Mouse (Mus musculus): ENCODE data around the gene Tnfsf11. TPM values are rescaled to one million over a fixed set of nuclear protein-coding genes. Genes with fewer than 3 reads are reported as not detected.

The Tnfsf11 gene
- polyA plus RNA-seq, 1 experiment = not detected

- peaks cover 12% of the 10 kb centered on the region for H3K9me3 ChIP-seq (ENCODE audit: control insufficient read depth, low read length)
- no peaks in the 10 kb centered on the region for H3K36me3 ChIP-seq (ENCODE audit: control insufficient read depth)
- no peaks in the 10 kb centered on the region for H3K4me1 ChIP-seq (ENCODE audit: control insufficient read depth)
- TF ChIP-seq GATA1 (IDR thresholded peaks at IDR 0.05; ENCODE audit: low read length) (no peak), TAL1 (IDR thresholded peaks at IDR 0.05; ENCODE audit: low read length) (no peak)
- H3K4me3 ChIP-seq (replicated peaks) = no peak overlapping the region
- no peaks in the 10 kb centered on the region for H3K27me3 ChIP-seq (ENCODE audit: control insufficient read depth)
Measured at GRCm38 (mm10) chr14:78236144-78236543, 71.7 kb downstream of the Tnfsf11 start.

- no peak overlapping the region for H3K4me3 ChIP-seq (replicated peaks)
- no peaks in the 10 kb centered on the region for H3K36me3 ChIP-seq (ENCODE audit: control insufficient read depth)
- H3K27me3 ChIP-seq (ENCODE audit: control insufficient read depth) = no peaks in the 10 kb centered on the region
- no peak for TF ChIP-seq TAL1 (IDR thresholded peaks at IDR 0.05; ENCODE audit: low read length)
- TF ChIP-seq GATA1 (IDR thresholded peaks at IDR 0.05; ENCODE audit: low read length) = no peak
- H3K4me1 ChIP-seq (ENCODE audit: control insufficient read depth) = no peaks in the 10 kb centered on the region
- peaks cover 6% of the 10 kb centered on the region; the same call in 1 of the 2 replicates for H3K9me3 ChIP-seq (ENCODE audit: control insufficient read depth, low read length)
Measured at GRCm38 (mm10) chr14:78235296-78235695, 72.5 kb downstream of the Tnfsf11 start.

GRCm38 (mm10) chr14:78229012-78229411 lies 78.8 kb downstream of the Tnfsf11 start:
- Histone ChIP-seq H3K9me3 (ENCODE audit: control insufficient read depth, low read length) (no peaks in the 10 kb centered on the region), H3K4me3 (replicated peaks) (no peak overlapping the region), H3K36me3 (ENCODE audit: control insufficient read depth) (no peaks in the 10 kb centered on the region), H3K4me1 (ENCODE audit: control insufficient read depth) (no peaks in the 10 kb centered on the region), H3K27me3 (ENCODE audit: control insufficient read depth) (no peaks in the 10 kb centered on the region)
- TF ChIP-seq GATA1 (IDR thresholded peaks at IDR 0.05; ENCODE audit: low read length) = no peak
- TF ChIP-seq TAL1 (IDR thresholded peaks at IDR 0.05; ENCODE audit: low read length) = no peak

Other genes with a start within 250 kb of the Tnfsf11 start
- gene Fam216b, start 219.0 kb downstream of the Tnfsf11 start, polyA plus RNA-seq (2012) = not detected in 2 replicates
- gene Akap11, start 228.8 kb upstream of the Tnfsf11 start, polyA plus RNA-seq (2012) = 0.02 and 0.06 TPM in 2 replicates

Data from erythroblast, embryonic 14.5 days (primary cell).